Mouse (Mus musculus): ENCODE results near the gene Tmc5. TPM values are rescaled to one million over a fixed set of nuclear protein-coding genes. Genes with fewer than 3 reads are reported as not detected.

Gene Tmc5
- polyA plus RNA-seq, 1 experiment from 2014 or later = 0.10 TPM

GRCm38 (mm10) chr7:118583821-118584220, 13.3 kb upstream of the Tmc5 start:
- H3K4me1 ChIP-seq (ENCODE audit: control insufficient read depth, insufficient read depth, low read length) = peaks cover under 1% of the 10 kb centered on the region; the same call in 1 of the 2 replicates
- H3K27ac ChIP-seq (ENCODE audit: low read depth, low read length) = no peak overlapping the region
- 0 out of 2 replicates have a peak, but pooled peaks cover 2% of the 10 kb centered on the region for H3K9me3 ChIP-seq (replicated peaks; ENCODE audit: control insufficient read depth, low read length)
- peak overlapping the region; percentile 98 for H3K4me2 ChIP-seq
- H3K9ac ChIP-seq (ENCODE audit: low read depth, low read length) = peak overlapping the region; percentile 73
- H3K4me3 ChIP-seq (ENCODE audit: low read depth, low read length) = peak overlapping the region; percentile 66
- 15% methylated on average over 7 of the region's 7 CpGs for WGBS (ENCODE audit: insufficient replicate concordance)
- no peaks in the 10 kb centered on the region for H3K36me3 ChIP-seq (ENCODE audit: control insufficient read depth, insufficient read depth, low read length)
- ATAC-seq (replicated peaks; ENCODE audit: insufficient number of reproducible peaks, low FRiP score, low TSS enrichment) = no peak
- peaks cover 5% of the 10 kb centered on the region; the same call in 1 of the 2 replicates for H3K27me3 ChIP-seq (ENCODE audit: control insufficient read depth, insufficient read depth, low read length)

GRCm38 (mm10) chr7:118584257-118584907, 12.7 kb upstream of the Tmc5 start, which contains the start of gene Tmc7:
Tmc7 (minus strand) TSS chr7:118584736.
- peak within 1 kb of the TSS; percentile 98 for H3K4me2 ChIP-seq
- ATAC-seq (replicated peaks; ENCODE audit: insufficient number of reproducible peaks, low FRiP score, low TSS enrichment) = peak; percentile 68; the same call in 1 of the 2 replicates
- no peaks in the 10 kb centered on the region for H3K36me3 ChIP-seq (ENCODE audit: control insufficient read depth, insufficient read depth, low read length)
- peak within 1 kb of the TSS; percentile 66 for H3K4me3 ChIP-seq (ENCODE audit: low read depth, low read length)
- H3K4me1 ChIP-seq (ENCODE audit: control insufficient read depth, insufficient read depth, low read length) = no peaks in the 10 kb centered on the region
- H3K9me3 ChIP-seq (replicated peaks; ENCODE audit: control insufficient read depth, low read length) = 0 out of 2 replicates have a peak, but pooled peaks cover 2% of the 10 kb centered on the region
- peak within 1 kb of the TSS; percentile 73 for H3K9ac ChIP-seq (ENCODE audit: low read depth, low read length)
- no peak within 1 kb of the TSS for H3K27ac ChIP-seq (ENCODE audit: low read depth, low read length)
- 2% methylated on average over 48 of the region's 51 CpGs for WGBS (ENCODE audit: insufficient replicate concordance)
- peaks cover 5% of the 10 kb centered on the region; the same call in 1 of the 2 replicates for H3K27me3 ChIP-seq (ENCODE audit: control insufficient read depth, insufficient read depth, low read length)

GRCm38 (mm10) chr7:118584926-118585325, 12.2 kb upstream of the Tmc5 start:
- H3K4me1 ChIP-seq (ENCODE audit: control insufficient read depth, insufficient read depth, low read length) = no peaks in the 10 kb centered on the region
- peak overlapping the region; percentile 98 for H3K4me2 ChIP-seq
- H3K36me3 ChIP-seq (ENCODE audit: control insufficient read depth, insufficient read depth, low read length) = no peaks in the 10 kb centered on the region
- 67% methylated on average over 5 of the region's 5 CpGs for WGBS (ENCODE audit: insufficient replicate concordance)
- H3K27ac ChIP-seq (ENCODE audit: low read depth, low read length) = no peak overlapping the region
- H3K27me3 ChIP-seq (ENCODE audit: control insufficient read depth, insufficient read depth, low read length) = peaks cover 5% of the 10 kb centered on the region; the same call in 1 of the 2 replicates
- ATAC-seq (replicated peaks; ENCODE audit: insufficient number of reproducible peaks, low FRiP score, low TSS enrichment) = no peak
- H3K4me3 ChIP-seq (ENCODE audit: low read depth, low read length) = peak overlapping the region; percentile 66
- H3K9ac ChIP-seq (ENCODE audit: low read depth, low read length) = no peak overlapping the region
- H3K9me3 ChIP-seq (replicated peaks; ENCODE audit: control insufficient read depth, low read length) = 0 out of 2 replicates have a peak, but pooled peaks cover 2% of the 10 kb centered on the region

- Histone ChIP-seq H3K9ac (ENCODE audit: low read depth, low read length) (no peak overlapping the region), H3K27ac (ENCODE audit: low read depth, low read length) (no peak overlapping the region), H3K9me3 (replicated peaks; ENCODE audit: control insufficient read depth, low read length) (no peaks in the 10 kb centered on the region), H3K4me2 (no peak overlapping the region), H3K36me3 (ENCODE audit: control insufficient read depth, insufficient read depth, low read length) (no peaks in the 10 kb centered on the region), H3K27me3 (ENCODE audit: control insufficient read depth, insufficient read depth, low read length) (peaks cover 5% of the 10 kb centered on the region; the same call in 1 of the 2 replicates), H3K4me1 (ENCODE audit: control insufficient read depth, insufficient read depth, low read length) (no peaks in the 10 kb centered on the region), H3K4me3 (ENCODE audit: low read depth, low read length) (no peak overlapping the region)
- 63% methylated on average over 6 of the region's 6 CpGs for WGBS (ENCODE audit: insufficient replicate concordance)
- no peak for ATAC-seq (replicated peaks; ENCODE audit: insufficient number of reproducible peaks, low FRiP score, low TSS enrichment)
Observed at GRCm38 (mm10) chr7:118585856-118586255, 11.2 kb upstream of the Tmc5 start.

DNA sequence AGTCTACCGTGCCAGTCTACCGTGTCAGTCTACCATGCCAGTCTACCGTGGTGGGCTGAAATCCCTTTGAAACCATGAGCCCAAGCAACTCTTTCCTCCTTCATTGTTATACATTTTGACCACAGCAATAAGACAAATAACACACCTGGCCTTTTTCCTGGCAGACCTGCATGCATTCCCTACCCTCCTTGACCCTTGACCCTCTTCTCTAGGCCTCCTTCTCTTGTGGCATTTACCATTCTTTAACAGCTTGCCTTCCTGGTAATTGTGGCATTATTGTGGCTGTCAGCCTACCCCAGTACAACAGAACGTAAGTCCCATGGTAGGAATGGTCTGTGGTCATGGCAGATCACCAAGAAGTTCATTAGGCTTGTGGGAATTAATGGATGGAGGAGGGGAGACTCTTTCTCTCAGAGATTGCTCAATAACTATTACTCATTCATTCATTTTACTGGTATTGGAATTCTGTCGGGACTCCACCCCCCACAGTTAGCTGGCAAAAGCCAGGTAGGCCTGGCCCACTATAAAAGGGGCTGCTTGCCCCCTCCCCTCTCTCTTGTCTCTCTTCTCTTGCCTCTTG, 6.3 kb upstream of the Tmc5 start:
- Histone ChIP-seq H3K27ac (ENCODE audit: low read depth, low read length) (no peak overlapping the region), H3K4me2 (no peak overlapping the region), H3K9ac (ENCODE audit: low read depth, low read length) (no peak overlapping the region), H3K9me3 (replicated peaks; ENCODE audit: control insufficient read depth, low read length) (no peaks in the 10 kb centered on the region), H3K36me3 (ENCODE audit: control insufficient read depth, insufficient read depth, low read length) (no peaks in the 10 kb centered on the region), H3K4me3 (ENCODE audit: low read depth, low read length) (no peak overlapping the region), H3K4me1 (ENCODE audit: control insufficient read depth, insufficient read depth, low read length) (peaks cover 2% of the 10 kb centered on the region; the same call in 1 of the 2 replicates), H3K27me3 (ENCODE audit: control insufficient read depth, insufficient read depth, low read length) (peaks cover 35% of the 10 kb centered on the region)
- WGBS (ENCODE audit: insufficient replicate concordance) = 88% methylated on average over 5 of the region's 5 CpGs
- no peak for ATAC-seq (replicated peaks; ENCODE audit: insufficient number of reproducible peaks, low FRiP score, low TSS enrichment)

DNA sequence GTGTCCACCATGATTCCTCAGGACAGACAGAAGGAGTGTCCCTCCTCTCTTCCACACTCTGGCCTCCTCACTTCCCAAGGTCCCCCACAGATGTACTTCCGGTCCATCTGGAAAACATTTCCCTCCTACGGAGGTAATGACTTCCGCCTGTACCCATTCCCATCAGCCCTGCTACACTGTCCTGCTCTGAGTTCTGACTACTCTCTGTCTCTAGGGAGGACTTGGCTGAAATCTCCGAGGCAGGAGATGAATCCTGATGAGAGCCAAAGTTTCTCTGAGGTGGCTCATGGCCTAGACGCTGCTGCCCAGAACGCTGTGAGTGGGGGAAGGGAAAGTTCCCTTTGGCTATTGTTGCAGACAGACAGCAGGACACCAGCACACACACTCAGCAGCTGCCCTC, 5.0 kb upstream of the Tmc5 start:
- no peaks in the 10 kb centered on the region for H3K9me3 ChIP-seq (replicated peaks; ENCODE audit: control insufficient read depth, low read length)
- ATAC-seq (replicated peaks; ENCODE audit: insufficient number of reproducible peaks, low FRiP score, low TSS enrichment) = no peak
- H3K4me2 ChIP-seq = no peak overlapping the region
- WGBS (ENCODE audit: insufficient replicate concordance) = 36% methylated on average over 6 of the region's 6 CpGs
- H3K27ac ChIP-seq (ENCODE audit: low read depth, low read length) = no peak overlapping the region
- peaks cover 2% of the 10 kb centered on the region; the same call in 1 of the 2 replicates for H3K4me1 ChIP-seq (ENCODE audit: control insufficient read depth, insufficient read depth, low read length)
- no peak overlapping the region for H3K9ac ChIP-seq (ENCODE audit: low read depth, low read length)
- H3K36me3 ChIP-seq (ENCODE audit: control insufficient read depth, insufficient read depth, low read length) = no peaks in the 10 kb centered on the region
- peaks cover 47% of the 10 kb centered on the region for H3K27me3 ChIP-seq (ENCODE audit: control insufficient read depth, insufficient read depth, low read length)
- no peak overlapping the region for H3K4me3 ChIP-seq (ENCODE audit: low read depth, low read length)

DNA sequence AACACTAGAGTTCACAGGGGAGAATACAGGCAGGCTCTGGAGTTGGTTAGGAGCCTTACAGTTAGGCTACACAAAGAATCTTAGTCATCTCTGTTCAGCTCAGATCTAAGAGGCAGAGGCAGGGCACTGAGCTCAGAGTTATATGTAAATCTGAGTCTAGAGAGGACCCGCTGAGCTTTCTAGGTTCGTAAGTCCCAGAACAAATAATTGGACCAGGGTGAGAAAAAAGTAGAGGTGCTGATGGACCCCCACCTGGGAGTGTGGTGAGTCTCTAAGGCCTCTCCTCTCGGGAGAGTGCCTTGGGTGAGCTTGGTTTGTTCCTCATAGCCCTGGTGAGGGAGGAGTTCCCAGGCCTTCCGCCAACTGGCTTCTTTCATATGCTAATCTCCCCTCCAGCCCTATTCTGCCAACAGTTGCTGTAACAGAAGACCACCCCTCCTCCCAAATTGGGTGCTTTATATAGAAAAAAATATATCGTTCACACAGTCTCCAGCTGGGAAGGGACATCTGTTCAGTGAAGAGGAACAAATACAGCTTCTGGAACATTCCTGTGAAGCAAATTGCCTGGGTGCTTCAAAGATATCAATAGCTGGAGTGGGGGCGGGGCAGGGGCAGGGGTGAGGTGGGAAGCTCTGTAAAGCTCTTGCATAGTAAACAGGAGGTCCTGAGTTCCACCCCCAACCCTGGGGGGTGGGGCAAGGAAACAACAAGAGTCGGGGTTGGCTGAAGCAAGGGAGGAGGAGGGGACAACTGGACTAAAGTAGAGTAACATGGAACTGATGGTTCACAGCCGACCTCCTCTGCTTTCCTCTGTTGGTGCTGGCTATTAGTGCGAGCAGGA, 3.3 kb upstream of the Tmc5 start:
- no peaks in the 10 kb centered on the region for H3K9me3 ChIP-seq (replicated peaks; ENCODE audit: control insufficient read depth, low read length)
- H3K27me3 ChIP-seq (ENCODE audit: control insufficient read depth, insufficient read depth, low read length) = peaks cover 60% of the 10 kb centered on the region
- H3K4me1 ChIP-seq (ENCODE audit: control insufficient read depth, insufficient read depth, low read length) = peaks cover 2% of the 10 kb centered on the region; the same call in 1 of the 2 replicates
- H3K36me3 ChIP-seq (ENCODE audit: control insufficient read depth, insufficient read depth, low read length) = no peaks in the 10 kb centered on the region
- no peak for ATAC-seq (replicated peaks; ENCODE audit: insufficient number of reproducible peaks, low FRiP score, low TSS enrichment)
- H3K4me3 ChIP-seq (ENCODE audit: low read depth, low read length) = no peak overlapping the region
- no peak overlapping the region for H3K9ac ChIP-seq (ENCODE audit: low read depth, low read length)
- no peak overlapping the region; the same call in 1 of the 2 replicates for H3K4me2 ChIP-seq
- WGBS (ENCODE audit: insufficient replicate concordance) = 8% methylated on average over 9 of the region's 9 CpGs
- no peak overlapping the region for H3K27ac ChIP-seq (ENCODE audit: low read depth, low read length)

DNA sequence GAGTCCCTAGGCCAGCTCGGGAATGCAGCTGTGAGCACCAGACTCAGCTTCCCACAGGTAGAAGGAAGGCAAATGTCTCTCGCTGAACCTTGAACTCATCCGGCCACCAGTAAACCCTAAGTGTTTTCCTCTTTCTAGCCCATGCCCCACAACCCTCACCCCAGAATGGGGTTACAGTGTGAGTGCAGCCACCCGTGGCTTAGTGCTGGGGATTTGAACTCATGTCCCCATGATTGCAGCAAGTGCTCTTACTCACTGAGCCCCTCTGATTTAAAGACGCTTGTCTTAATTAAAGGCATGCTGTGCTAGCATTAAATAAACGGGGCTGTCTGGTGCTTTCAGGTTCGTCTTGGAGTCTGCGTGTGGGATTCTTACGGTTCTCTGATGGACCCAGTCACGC, 2.5 kb upstream of the Tmc5 start:
- Histone ChIP-seq H3K9ac (ENCODE audit: low read depth, low read length) (peak overlapping the region; percentile 10), H3K4me2 (peak overlapping the region; percentile 49; the same call in 1 of the 2 replicates), H3K36me3 (ENCODE audit: control insufficient read depth, insufficient read depth, low read length) (no peaks in the 10 kb centered on the region), H3K4me3 (ENCODE audit: low read depth, low read length) (no peak overlapping the region), H3K27ac (ENCODE audit: low read depth, low read length) (no peak overlapping the region), H3K4me1 (ENCODE audit: control insufficient read depth, insufficient read depth, low read length) (peaks cover 2% of the 10 kb centered on the region; the same call in 1 of the 2 replicates), H3K9me3 (replicated peaks; ENCODE audit: control insufficient read depth, low read length) (no peaks in the 10 kb centered on the region), H3K27me3 (ENCODE audit: control insufficient read depth, insufficient read depth, low read length) (peaks cover 64% of the 10 kb centered on the region)
- ATAC-seq (replicated peaks; ENCODE audit: insufficient number of reproducible peaks, low FRiP score, low TSS enrichment) = no peak
- 18% methylated on average over 10 of the region's 10 CpGs for WGBS (ENCODE audit: insufficient replicate concordance)

Data from heart, embryonic 11.5 days (tissue).